Mouse (Mus musculus) midbrain, embryonic 11.5 days (tissue): ENCODE measurements around the gene Stk24. TPM values are rescaled to one million over a fixed set of nuclear protein-coding genes. Genes with fewer than 3 reads are reported as not detected.

ENCODE experiments used
- ATAC-seq: fragments of 200-750 bp; cut with Nextera tagmentation; 2 replicates; pipeline ENCODE4 v1.8.0; 2017; ENCODE audit warnings: moderate TSS enrichment, moderate library complexity; ENCODE audit not compliant: low FRiP score
- DNase-seq: peaks from one replicate; pipeline ENCODE4 v3.0.0; 2015; ENCODE audit warnings: low spot score; ENCODE audit errors: missing footprints
- H3K27ac ChIP-seq: fragments of 300-500 bp; sonication (generic); 2 replicates; pipeline ENCODE4 v1.5.1; 2014; ENCODE audit warnings: low read depth, low read length
- H3K27me3 ChIP-seq: fragments of 300-500 bp; sonication (generic); 2 replicates; pipeline ENCODE4 v1.6.1; 2014; ENCODE audit warnings: mild to moderate bottlenecking, low read length, moderate library complexity, mixed read lengths; ENCODE audit not compliant: control insufficient read depth, insufficient read depth
- H3K36me3 ChIP-seq: fragments of 300-500 bp; sonication (generic); 2 replicates; pipeline ENCODE4 v1.6.1; 2014; ENCODE audit warnings: mild to moderate bottlenecking, low read length, moderate library complexity, mixed read lengths; ENCODE audit not compliant: control insufficient read depth, insufficient read depth
- H3K4me1 ChIP-seq: fragments of 300-500 bp; sonication (generic); 2 replicates; pipeline ENCODE4 v1.6.1; 2014; ENCODE audit warnings: low read length; ENCODE audit not compliant: control insufficient read depth, insufficient read depth
- H3K4me2 ChIP-seq: fragments of 300-500 bp; sonication (generic); 2 replicates; pipeline ENCODE4 v1.6.1; 2014; ENCODE audit warnings: mild to moderate bottlenecking, moderate library complexity
- H3K4me3 ChIP-seq: fragments of 300-500 bp; sonication (generic); 2 replicates; pipeline ENCODE4 v1.5.1; 2014; ENCODE audit warnings: low read depth, low read length
- H3K9ac ChIP-seq: fragments of 300-500 bp; sonication (generic); 2 replicates; pipeline ENCODE4 v1.6.1; 2014; ENCODE audit warnings: low read length
- H3K9me3 ChIP-seq: fragments of 300-500 bp; sonication (generic); 2 replicates; pipeline ENCODE4 v1.6.1; 2016; ENCODE audit warnings: low read length; ENCODE audit not compliant: control insufficient read depth
- WGBS: fragments of 180-500 bp; shearing (Covaris S2); extraction: QIAGEN DNeasy Blood & Tissue Kit; methylation state at CpG from one replicate; pipeline ENCODE4 v1.1.7; 2014; 5-methylcytosine and 5-hydroxymethylcytosine counted together
- polyA plus RNA-seq: library from polyadenylated mRNA; unstranded; fragments of >200 nt; fragmentation: Nextera tagmentation; extraction: Ambion mirVana; gene quantifications from 2 replicates; pipeline ENCODE4 v1.2.1, GENCODE M21; 2014

Gene Stk24
- polyA plus RNA-seq, 1 experiment from 2014 or later, result 43.5 TPM

- no peaks in the 10 kb centered on the region for H3K9me3 ChIP-seq
- H3K27me3 ChIP-seq, result no peaks in the 10 kb centered on the region
- no peaks in the 10 kb centered on the region for H3K4me1 ChIP-seq
- ATAC-seq (no peak), DNase-seq (no peak)
- no peak overlapping the region for H3K4me3 ChIP-seq
- H3K27ac ChIP-seq, result no peak overlapping the region
- H3K36me3 ChIP-seq, result no peaks in the 10 kb centered on the region; the same call in 1 of the 2 replicates
- H3K4me2 ChIP-seq, result no peak overlapping the region
- WGBS, result 81% methylated on average over 14 of the region's 14 CpGs
- no peak overlapping the region for H3K9ac ChIP-seq
These were observed 133.6 kb downstream of the Stk24 start for GRCm38 (mm10) chr14:121246048-121246731.

- Histone ChIP-seq H3K27me3 (no peaks in the 10 kb centered on the region), H3K4me2 (no peak overlapping the region), H3K36me3 (no peaks in the 10 kb centered on the region), H3K27ac (no peak overlapping the region), H3K9ac (no peak overlapping the region), H3K9me3 (no peaks in the 10 kb centered on the region), H3K4me3 (no peak overlapping the region), H3K4me1 (no peaks in the 10 kb centered on the region)
- no peak for DNase-seq
- ATAC-seq, result no peak
- 95% methylated on average over 15 of the region's 15 CpGs for WGBS
These were observed 135.7 kb downstream of the Stk24 start for GRCm38 (mm10) chr14:121244104-121244503.

GRCm38 (mm10) chr14:121239386-121239785 is 140.4 kb downstream of the Stk24 start:
- ATAC-seq, result no peak
- Histone ChIP-seq H3K9me3 (no peaks in the 10 kb centered on the region), H3K4me2 (no peak overlapping the region), H3K9ac (no peak overlapping the region), H3K36me3 (no peaks in the 10 kb centered on the region), H3K27ac (no peak overlapping the region), H3K27me3 (no peaks in the 10 kb centered on the region), H3K4me3 (no peak overlapping the region), H3K4me1 (peaks cover 11% of the 10 kb centered on the region)
- no peak for DNase-seq
- WGBS, result 90% methylated on average over 8 of the region's 8 CpGs

GRCm38 (mm10) chr14:121238727-121239126 is 141.1 kb downstream of the Stk24 start:
- no peaks in the 10 kb centered on the region for H3K9me3 ChIP-seq
- no peak overlapping the region for H3K4me2 ChIP-seq
- H3K27ac ChIP-seq, result no peak overlapping the region
- peaks cover 11% of the 10 kb centered on the region for H3K4me1 ChIP-seq
- no peak overlapping the region for H3K9ac ChIP-seq
- H3K36me3 ChIP-seq, result no peaks in the 10 kb centered on the region
- ATAC-seq (no peak), DNase-seq (no peak)
- H3K27me3 ChIP-seq, result no peaks in the 10 kb centered on the region
- WGBS, result 93% methylated on average over 10 of the region's 10 CpGs
- H3K4me3 ChIP-seq, result no peak overlapping the region

- 82% methylated on average over 4 of the region's 4 CpGs for WGBS
- peaks cover 11% of the 10 kb centered on the region for H3K4me1 ChIP-seq
- no peaks in the 10 kb centered on the region for H3K27me3 ChIP-seq
- H3K9me3 ChIP-seq, result no peaks in the 10 kb centered on the region
- ATAC-seq, result no peak
- DNase-seq, result no peak
- H3K27ac ChIP-seq, result no peak overlapping the region
- H3K36me3 ChIP-seq, result peaks cover 4% of the 10 kb centered on the region; the same call in 1 of the 2 replicates
- no peak overlapping the region for H3K4me3 ChIP-seq
- H3K4me2 ChIP-seq, result no peak overlapping the region
- no peak overlapping the region for H3K9ac ChIP-seq
These were observed 143.1 kb downstream of the Stk24 start for GRCm38 (mm10) chr14:121236736-121237135.

Other genes with a start within 250 kb of the Stk24 start
- gene Slc15a1, start 125.2 kb upstream of the Stk24 start, polyA plus RNA-seq, result not detected in 2 replicates